Mouse (Mus musculus): ENCODE data around the gene Pbsn. TPM values are rescaled to one million over a fixed set of nuclear protein-coding genes. Genes with fewer than 3 reads are reported as not detected.

Pbsn gene
- polyA plus RNA-seq, 1 experiment from 2014 or later: not detected

- H3K4me1 ChIP-seq (ENCODE audit: control insufficient read depth, insufficient read depth, low read depth, low read length): no peaks in the 10 kb centered on the region; the same call in 1 of the 2 replicates
- no peak for ATAC-seq
- no peaks in the 10 kb centered on the region; the same call in 1 of the 2 replicates for H3K9me3 ChIP-seq (ENCODE audit: control insufficient read depth, low read length)
- no peak overlapping the region for H3K4me2 ChIP-seq (ENCODE audit: low read length)
- H3K9ac ChIP-seq (ENCODE audit: low read depth, low read length): no peak overlapping the region
- no peaks in the 10 kb centered on the region for H3K27me3 ChIP-seq (replicated peaks; ENCODE audit: control insufficient read depth, insufficient read depth, low read length)
- no peak overlapping the region for H3K4me3 ChIP-seq (ENCODE audit: low read length)
- no peaks in the 10 kb centered on the region for H3K36me3 ChIP-seq (ENCODE audit: control insufficient read depth, insufficient read depth, low read length)
- no peak overlapping the region for H3K27ac ChIP-seq (ENCODE audit: low read depth, low read length)
Measured at GRCm38 (mm10) chrX:77797801-77798200, 55.6 kb downstream of the Pbsn start.

- no peak for ATAC-seq
- Histone ChIP-seq H3K27ac (ENCODE audit: low read depth, low read length) (no peak overlapping the region; the same call in 1 of the 2 replicates), H3K27me3 (replicated peaks; ENCODE audit: control insufficient read depth, insufficient read depth, low read length) (no peaks in the 10 kb centered on the region), H3K4me1 (ENCODE audit: control insufficient read depth, insufficient read depth, low read depth, low read length) (no peaks in the 10 kb centered on the region; the same call in 1 of the 2 replicates), H3K9me3 (ENCODE audit: control insufficient read depth, low read length) (no peaks in the 10 kb centered on the region; the same call in 1 of the 2 replicates), H3K9ac (ENCODE audit: low read depth, low read length) (no peak overlapping the region), H3K4me2 (ENCODE audit: low read length) (peak overlapping the region; percentile 72), H3K36me3 (ENCODE audit: control insufficient read depth, insufficient read depth, low read length) (no peaks in the 10 kb centered on the region), H3K4me3 (ENCODE audit: low read length) (peak overlapping the region; percentile 65; the same call in 1 of the 2 replicates)
- WGBS: 60% methylated on average over 1 of the region's 1 CpGs
Measured at GRCm38 (mm10) chrX:77796916-77797315, 56.5 kb downstream of the Pbsn start.

GRCm38 (mm10) chrX:77796238-77796835 lies 57.1 kb downstream of the Pbsn start, which contains the start of gene Prkx:
Prkx (minus strand) TSS chrX:77796278.
- no peaks in the 10 kb centered on the region; the same call in 1 of the 2 replicates for H3K4me1 ChIP-seq (ENCODE audit: control insufficient read depth, insufficient read depth, low read depth, low read length)
- WGBS: 32% methylated on average over 17 of the region's 19 CpGs
- H3K9me3 ChIP-seq (ENCODE audit: control insufficient read depth, low read length): no peaks in the 10 kb centered on the region; the same call in 1 of the 2 replicates
- H3K27me3 ChIP-seq (replicated peaks; ENCODE audit: control insufficient read depth, insufficient read depth, low read length): no peaks in the 10 kb centered on the region
- ATAC-seq: peak; percentile 92
- no peaks in the 10 kb centered on the region for H3K36me3 ChIP-seq (ENCODE audit: control insufficient read depth, insufficient read depth, low read length)
- peak within 1 kb of the TSS; percentile 72 for H3K4me2 ChIP-seq (ENCODE audit: low read length)
- peak within 1 kb of the TSS; percentile 79 for H3K27ac ChIP-seq (ENCODE audit: low read depth, low read length)
- H3K4me3 ChIP-seq (ENCODE audit: low read length): peak within 1 kb of the TSS; percentile 65
- peak within 1 kb of the TSS; percentile 72 for H3K9ac ChIP-seq (ENCODE audit: low read depth, low read length)

GRCm38 (mm10) chrX:77795858-77796174 lies 57.6 kb downstream of the Pbsn start:
- peak overlapping the region; percentile 72 for H3K4me2 ChIP-seq (ENCODE audit: low read length)
- H3K9ac ChIP-seq (ENCODE audit: low read depth, low read length): peak overlapping the region; percentile 72
- peak overlapping the region; percentile 79 for H3K27ac ChIP-seq (ENCODE audit: low read depth, low read length)
- no peaks in the 10 kb centered on the region for H3K36me3 ChIP-seq (ENCODE audit: control insufficient read depth, insufficient read depth, low read length)
- WGBS: 30% methylated on average over 17 of the region's 30 CpGs
- no peaks in the 10 kb centered on the region; the same call in 1 of the 2 replicates for H3K9me3 ChIP-seq (ENCODE audit: control insufficient read depth, low read length)
- peak overlapping the region; percentile 65 for H3K4me3 ChIP-seq (ENCODE audit: low read length)
- no peaks in the 10 kb centered on the region for H3K27me3 ChIP-seq (replicated peaks; ENCODE audit: control insufficient read depth, insufficient read depth, low read length)
- ATAC-seq: peak; percentile 98
- no peaks in the 10 kb centered on the region; the same call in 1 of the 2 replicates for H3K4me1 ChIP-seq (ENCODE audit: control insufficient read depth, insufficient read depth, low read depth, low read length)

GRCm38 (mm10) chrX:77794962-77795857 lies 58.2 kb downstream of the Pbsn start:
- WGBS: 20% methylated on average over 58 of the region's 61 CpGs
- peak overlapping the region; percentile 65 for H3K4me3 ChIP-seq (ENCODE audit: low read length)
- ATAC-seq: peak; percentile 84

GRCm38 (mm10) chrX:77788675-77789074 lies 64.7 kb downstream of the Pbsn start:
- Histone ChIP-seq H3K4me2 (ENCODE audit: low read length) (no peak overlapping the region), H3K9me3 (ENCODE audit: control insufficient read depth, low read length) (no peaks in the 10 kb centered on the region), H3K27ac (ENCODE audit: low read depth, low read length) (no peak overlapping the region), H3K36me3 (ENCODE audit: control insufficient read depth, insufficient read depth, low read length) (no peaks in the 10 kb centered on the region), H3K4me1 (ENCODE audit: control insufficient read depth, insufficient read depth, low read depth, low read length) (no peaks in the 10 kb centered on the region; the same call in 1 of the 2 replicates), H3K9ac (ENCODE audit: low read depth, low read length) (no peak overlapping the region), H3K27me3 (replicated peaks; ENCODE audit: control insufficient read depth, insufficient read depth, low read length) (no peaks in the 10 kb centered on the region), H3K4me3 (ENCODE audit: low read length) (no peak overlapping the region)
- WGBS: 91% methylated on average over 3 of the region's 3 CpGs
- no peak for ATAC-seq

More at GRCm38 (mm10) chrX:77794962-77795857, 58.2 kb downstream of the Pbsn start:
- Histone ChIP-seq H3K27me3 (replicated peaks; ENCODE audit: control insufficient read depth, insufficient read depth, low read length) (no peaks in the 10 kb centered on the region), H3K9me3 (ENCODE audit: control insufficient read depth, low read length) (no peaks in the 10 kb centered on the region; the same call in 1 of the 2 replicates), H3K27ac (ENCODE audit: low read depth, low read length) (peak overlapping the region; percentile 79), H3K4me2 (ENCODE audit: low read length) (peak overlapping the region; percentile 63), H3K9ac (ENCODE audit: low read depth, low read length) (peak overlapping the region; percentile 72), H3K4me1 (ENCODE audit: control insufficient read depth, insufficient read depth, low read depth, low read length) (no peaks in the 10 kb centered on the region; the same call in 1 of the 2 replicates), H3K36me3 (ENCODE audit: control insufficient read depth, insufficient read depth, low read length) (no peaks in the 10 kb centered on the region)

Other genes starting within 250 kb of the Pbsn start
- gene Prkx, start 57.3 kb downstream of the Pbsn start, polyA plus RNA-seq (2015; fragmentation: Nextera tagmentation; extraction: Ambion mirVana): 21.4 and 24.1 TPM in 2 replicates
- gene Gm14744, start 11.1 kb upstream of the Pbsn start, polyA plus RNA-seq (2015; fragmentation: Nextera tagmentation; extraction: Ambion mirVana): not detected in 2 replicates
- gene 5430402E10Rik, start 71.4 kb upstream of the Pbsn start, polyA plus RNA-seq (2015; fragmentation: Nextera tagmentation; extraction: Ambion mirVana): not detected in 2 replicates
- not detected in 2 replicates for gene Obp1a, start 237.8 kb upstream of the Pbsn start, polyA plus RNA-seq (2015; fragmentation: Nextera tagmentation; extraction: Ambion mirVana)